Mouse (Mus musculus) right cerebral cortex, postnatal 14 days (tissue): ENCODE results near the gene Apoc2.

Experiments used
- DNase-seq: peaks from one replicate; pipeline ENCODE4 v3.0.0; 2022

Apoc2 gene

GRCm38 (mm10) chr7:19676662-19677061, 1.1 kb downstream of the Apoc2 start:
- no peak for DNase-seq

GRCm38 (mm10) chr7:19675824-19676223, 1.9 kb downstream of the Apoc2 start:
- DNase-seq = no peak

- DNase-seq = no peak
These were observed 4.5 kb downstream of the Apoc2 start for GRCm38 (mm10) chr7:19673083-19673699.

- no peak for DNase-seq
These were observed 6.2 kb downstream of the Apoc2 start for GRCm38 (mm10) chr7:19671511-19671910.

GRCm38 (mm10) chr7:19668947-19669721, 8.6 kb downstream of the Apoc2 start:
- DNase-seq = peak; percentile 95

GRCm38 (mm10) chr7:19667434-19667833, 10.3 kb downstream of the Apoc2 start:
- no peak for DNase-seq

- DNase-seq = no peak
These were observed 11.0 kb downstream of the Apoc2 start for GRCm38 (mm10) chr7:19666750-19667149.

GRCm38 (mm10) chr7:19664955-19665841, 12.5 kb downstream of the Apoc2 start, which contains the start of gene Clptm1:
TSS of gene Clptm1 (minus strand) at chr7:19665033.
- peak; percentile 97 for DNase-seq

GRCm38 (mm10) chr7:19664455-19664954, 13.2 kb downstream of the Apoc2 start:
- DNase-seq = no peak

GRCm38 (mm10) chr7:19663940-19664339, 13.8 kb downstream of the Apoc2 start:
- DNase-seq = no peak

GRCm38 (mm10) chr7:19652614-19653013, 25.1 kb downstream of the Apoc2 start:
- no peak for DNase-seq

GRCm38 (mm10) chr7:19651063-19651786, 26.5 kb downstream of the Apoc2 start:
- DNase-seq = no peak

GRCm38 (mm10) chr7:19641223-19641622, 36.5 kb downstream of the Apoc2 start:
- DNase-seq = no peak

- no peak for DNase-seq
These were observed 42.5 kb downstream of the Apoc2 start for GRCm38 (mm10) chr7:19635074-19635827.

- no peak for DNase-seq
These were observed 43.1 kb downstream of the Apoc2 start for GRCm38 (mm10) chr7:19634591-19634990.

GRCm38 (mm10) chr7:19633855-19634254, 43.9 kb downstream of the Apoc2 start:
- no peak for DNase-seq

GRCm38 (mm10) chr7:19633197-19633596, 44.5 kb downstream of the Apoc2 start:
- no peak for DNase-seq

GRCm38 (mm10) chr7:19632720-19633119, 45.0 kb downstream of the Apoc2 start:
- DNase-seq = no peak

GRCm38 (mm10) chr7:19632275-19632674, 45.5 kb downstream of the Apoc2 start:
- DNase-seq = no peak

- peak; percentile 95 for DNase-seq
These were observed 48.4 kb downstream of the Apoc2 start, which contains the start of gene Relb for GRCm38 (mm10) chr7:19629361-19629734. TSS of gene Relb (minus strand) at chr7:19629438.

- DNase-seq = peak; percentile 86
These were observed 49.0 kb downstream of the Apoc2 start for GRCm38 (mm10) chr7:19628536-19629360.
